Mouse (Mus musculus) retina, adult 2 months (tissue): ENCODE results near the gene Tbc1d22a.

ENCODE experiments used
- DNase-seq: peaks from one replicate; pipeline ENCODE4 v3.0.0-alpha.2; 2012; ENCODE audit warnings: low read depth, low spot score

The Tbc1d22a gene

DNA sequence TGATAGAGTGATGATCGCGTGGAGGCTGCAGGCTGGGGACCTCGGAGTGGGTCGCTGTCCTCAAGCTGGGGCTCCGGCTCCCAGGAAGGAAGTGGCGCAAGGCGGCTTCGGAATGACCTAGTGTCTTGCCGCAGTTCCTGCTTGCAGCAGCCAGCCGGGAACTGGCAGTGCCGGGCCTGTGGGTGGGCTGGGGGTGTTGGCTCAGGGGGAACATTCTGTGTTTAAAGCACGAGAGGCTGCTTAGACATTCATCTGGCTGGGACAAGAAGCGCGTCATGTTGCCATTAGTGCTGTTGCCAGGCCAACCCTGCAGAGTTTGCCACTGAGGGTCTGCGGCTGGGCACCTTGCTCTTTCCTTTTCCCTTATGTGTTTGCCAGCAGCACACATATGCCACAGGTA, 63.2 kb downstream of the Tbc1d22a start:
- no peak for DNase-seq

DNA sequence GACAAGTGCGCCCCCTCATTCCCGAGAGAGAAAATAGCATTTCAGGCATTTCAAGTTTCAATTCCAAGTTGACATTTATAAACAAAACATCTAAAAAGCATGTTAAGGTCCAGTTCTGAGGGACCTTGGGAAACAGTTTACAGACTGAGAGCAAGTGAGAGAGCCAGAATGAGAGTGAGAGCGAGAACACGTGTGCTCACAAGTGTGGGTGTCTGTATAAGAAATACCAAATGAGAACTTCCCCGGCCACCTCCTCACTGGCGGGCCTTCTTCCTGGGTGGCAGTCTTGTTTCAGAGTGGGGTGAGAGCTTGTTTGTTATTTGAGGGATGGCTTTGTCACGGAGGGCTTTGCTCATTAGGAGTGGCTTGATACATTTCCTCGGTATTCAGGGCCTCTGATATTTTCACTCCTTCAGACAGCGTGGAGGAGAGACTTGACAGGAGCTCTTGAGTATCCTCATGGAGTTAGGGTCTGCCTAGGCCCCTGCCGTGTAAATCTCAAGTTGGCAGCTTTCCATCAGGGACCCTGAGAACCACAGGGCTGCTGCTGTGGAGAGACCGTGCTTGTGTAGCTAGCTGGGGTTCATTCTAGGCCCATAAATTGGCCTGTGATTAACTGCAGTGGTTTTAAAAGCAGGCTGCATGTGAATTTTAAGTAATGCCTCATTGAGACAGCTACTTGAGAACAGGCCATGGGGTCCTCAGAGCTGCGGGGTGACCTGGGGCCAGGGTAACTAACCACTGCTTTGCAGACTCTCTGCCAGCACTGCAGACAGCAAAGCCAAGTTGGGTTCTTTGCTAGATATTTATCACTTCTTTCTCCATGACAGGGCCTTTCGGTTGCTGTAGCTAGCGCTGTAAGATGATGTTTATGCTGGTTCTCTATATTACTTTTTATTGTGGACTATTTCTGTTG, 65.1 kb downstream of the Tbc1d22a start:
- no peak for DNase-seq

DNA sequence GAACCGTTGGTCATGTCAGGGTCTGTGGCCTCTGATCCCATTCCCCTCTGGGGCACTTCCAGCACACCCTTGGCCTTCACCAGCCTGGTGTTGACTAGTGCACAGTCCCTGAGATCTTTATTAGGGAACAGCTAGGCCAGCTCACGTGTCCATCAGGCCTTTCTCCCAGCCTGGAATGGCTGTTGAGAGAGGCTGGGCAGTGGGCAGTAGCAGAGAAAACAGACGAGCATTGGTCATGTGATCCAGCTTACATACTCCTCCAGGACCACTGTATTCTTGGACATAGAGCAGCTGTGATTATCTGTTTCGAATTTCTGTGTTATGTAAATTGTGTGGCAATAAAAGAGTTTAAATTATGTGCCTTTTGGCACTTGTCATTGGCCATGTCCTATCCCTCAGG, 65.9 kb downstream of the Tbc1d22a start:
- no peak for DNase-seq

GRCm38 (mm10) chr15:86283238-86283637, 69.0 kb downstream of the Tbc1d22a start:
- no peak for DNase-seq

DNA sequence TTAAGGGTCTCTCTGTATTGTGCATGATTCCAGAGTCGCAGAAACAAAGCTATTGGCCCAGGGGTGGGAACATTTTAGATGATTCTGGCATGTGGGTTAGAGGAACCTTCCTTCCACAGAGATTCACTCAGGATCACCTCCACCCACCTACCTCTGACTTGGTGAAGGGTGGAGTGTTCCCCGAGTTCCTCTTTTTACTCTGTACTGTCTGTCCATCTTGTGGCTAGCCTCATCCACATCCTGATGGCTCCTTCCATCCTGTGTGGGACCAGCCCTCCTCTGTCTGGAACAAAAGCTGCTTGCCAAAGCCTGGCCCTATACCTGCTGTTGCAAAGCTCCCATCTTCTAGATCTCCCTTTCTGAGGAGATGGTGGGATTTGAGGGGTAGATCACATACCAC, 71.0 kb downstream of the Tbc1d22a start:
- DNase-seq: no peak

GRCm38 (mm10) chr15:86290074-86290473, 75.8 kb downstream of the Tbc1d22a start:
- no peak for DNase-seq

- DNase-seq: no peak
Observed at GRCm38 (mm10) chr15:86292288-86292687, 78.0 kb downstream of the Tbc1d22a start.

DNA sequence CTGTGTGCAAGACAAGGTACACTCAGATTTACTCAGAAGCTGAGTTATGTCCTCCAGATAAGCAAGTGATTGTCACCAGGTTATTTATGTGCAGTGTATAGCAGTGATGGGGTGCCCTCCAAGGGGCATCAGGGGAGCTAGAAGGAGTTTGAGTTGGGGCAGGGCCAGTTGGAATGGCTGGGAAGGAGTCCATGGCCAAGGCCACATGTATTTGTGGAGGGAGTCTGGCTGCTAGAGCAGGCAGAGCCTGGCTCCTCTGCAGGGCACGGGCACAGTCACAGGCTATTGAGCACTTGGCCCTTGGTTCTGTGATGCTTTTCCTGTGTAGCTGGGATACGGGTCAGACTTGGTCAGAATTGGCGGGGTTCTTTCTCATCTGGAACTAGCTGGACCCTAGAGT, 80.2 kb downstream of the Tbc1d22a start:
- DNase-seq: no peak

- DNase-seq: no peak
Observed at GRCm38 (mm10) chr15:86295722-86296288, 81.5 kb downstream of the Tbc1d22a start.

- no peak for DNase-seq
Observed at GRCm38 (mm10) chr15:86297281-86297680, 83.0 kb downstream of the Tbc1d22a start.

- no peak for DNase-seq
Observed at GRCm38 (mm10) chr15:86303876-86304275, 89.6 kb downstream of the Tbc1d22a start.

GRCm38 (mm10) chr15:86304861-86305260, 90.6 kb downstream of the Tbc1d22a start:
- DNase-seq: no peak

DNA sequence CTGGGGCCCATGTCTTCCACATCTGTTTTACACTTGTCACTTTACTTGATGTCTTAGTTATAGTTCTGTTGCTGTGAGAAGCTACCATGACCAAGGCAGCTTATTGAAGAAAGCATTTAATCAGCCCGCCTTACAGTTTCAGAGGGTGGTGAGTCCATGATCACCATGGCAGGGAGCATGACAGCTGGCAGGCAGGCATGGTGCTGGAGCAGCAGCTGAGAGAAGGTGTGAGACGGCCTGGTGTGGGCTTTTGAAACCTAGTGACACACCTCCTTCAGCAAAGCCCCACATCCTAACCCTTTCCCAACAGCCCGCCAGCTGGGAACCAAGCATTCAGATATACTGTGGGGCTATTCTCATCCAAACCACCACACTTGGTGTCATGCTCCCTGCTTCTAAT, 91.0 kb downstream of the Tbc1d22a start:
- DNase-seq: no peak

DNA sequence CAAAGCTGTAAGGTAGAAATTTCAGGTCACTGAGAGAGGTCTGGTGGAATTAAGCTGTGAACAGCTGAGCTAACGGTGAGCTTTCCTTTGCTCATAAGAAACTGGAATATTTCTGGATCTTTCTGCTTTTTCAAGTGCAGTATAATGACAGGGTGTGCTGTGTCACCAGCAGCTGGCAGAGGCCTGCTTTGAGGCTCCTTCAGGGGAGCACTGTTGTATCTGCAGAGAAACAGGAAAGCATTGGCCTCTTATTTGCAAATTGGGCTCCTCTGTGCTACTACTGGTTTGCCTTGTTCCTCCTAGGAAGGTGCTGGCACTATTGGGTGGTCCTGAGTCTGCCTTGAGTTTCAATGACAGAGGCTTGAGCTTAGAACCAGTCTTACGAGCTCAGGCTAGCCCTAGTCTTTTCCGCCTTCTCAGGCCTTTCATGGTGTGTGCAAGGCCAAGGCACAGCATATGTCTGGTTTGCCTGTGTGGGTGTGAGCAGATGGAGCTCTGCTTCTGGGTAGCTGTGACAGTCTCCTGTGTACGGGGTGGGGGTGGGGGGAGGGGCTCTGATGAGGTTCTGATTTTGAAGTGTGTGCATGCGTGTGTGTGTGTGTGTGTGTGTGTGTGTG, 95.1 kb downstream of the Tbc1d22a start:
- no peak for DNase-seq

- no peak for DNase-seq
Observed at GRCm38 (mm10) chr15:86320803-86321510, 106.7 kb downstream of the Tbc1d22a start.

DNA sequence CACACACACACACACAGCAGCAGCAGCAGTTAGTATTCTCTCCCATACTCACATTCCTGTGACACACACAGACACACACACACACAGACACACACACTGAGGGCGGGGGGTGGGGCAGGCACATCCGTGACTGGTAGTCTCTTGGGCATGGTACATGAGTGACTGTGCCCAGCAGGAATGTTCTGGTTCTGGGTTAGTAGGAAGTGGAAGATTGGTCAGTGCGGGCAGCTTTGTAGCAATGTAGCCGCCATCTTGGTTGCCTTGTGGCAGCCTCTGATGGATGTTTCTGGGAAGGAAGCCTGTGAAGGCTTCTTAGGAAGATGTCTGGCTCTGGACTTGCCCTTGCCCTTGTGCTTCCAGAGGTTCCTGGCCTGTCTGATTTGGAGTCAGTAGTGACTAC, 112.1 kb downstream of the Tbc1d22a start:
- DNase-seq: no peak

DNA sequence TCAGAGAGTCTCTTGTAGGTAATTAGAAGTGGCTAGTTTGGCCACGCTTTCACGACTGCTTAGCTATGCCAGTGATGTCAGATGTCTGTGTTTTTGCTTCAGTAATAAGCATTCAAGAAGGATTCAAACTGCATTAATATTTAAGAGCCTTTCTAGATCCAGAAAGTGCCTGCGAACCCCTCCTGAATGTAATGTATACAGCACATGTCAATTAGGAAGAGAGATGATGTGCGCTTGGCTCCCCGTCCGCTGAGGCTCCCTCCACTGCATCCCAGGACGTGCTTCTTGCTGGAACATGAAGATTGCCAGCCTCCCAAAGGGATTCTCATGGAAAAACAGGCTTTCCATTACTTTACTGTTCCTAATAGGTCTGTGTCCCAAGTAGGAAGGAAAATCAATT, 115.7 kb downstream of the Tbc1d22a start:
- no peak for DNase-seq

DNA sequence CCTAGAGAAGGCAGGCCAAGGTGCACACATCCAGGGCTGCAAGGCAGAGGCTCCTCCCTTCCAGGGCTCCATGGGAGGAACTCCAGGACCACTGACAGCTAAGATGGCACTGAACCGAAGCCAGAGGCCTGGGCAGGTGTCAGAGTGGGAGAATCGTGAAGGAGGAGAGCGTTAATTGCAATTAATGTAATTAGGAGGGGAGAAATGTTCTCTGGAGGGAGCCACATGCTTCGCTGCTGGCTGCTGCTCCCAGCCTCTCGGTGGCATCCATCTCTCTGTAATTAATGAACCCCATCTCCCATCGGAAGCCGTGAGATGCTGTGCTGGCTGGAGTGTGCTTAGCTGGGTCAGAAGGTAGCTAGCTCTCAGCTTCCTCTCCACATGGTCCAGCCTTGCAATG, 116.2 kb downstream of the Tbc1d22a start:
- no peak for DNase-seq

- no peak for DNase-seq
Observed at GRCm38 (mm10) chr15:86331501-86332245, 117.4 kb downstream of the Tbc1d22a start.

- DNase-seq: no peak
Observed at GRCm38 (mm10) chr15:86333176-86333575, 118.9 kb downstream of the Tbc1d22a start.

GRCm38 (mm10) chr15:86333606-86334005, 119.3 kb downstream of the Tbc1d22a start:
- no peak for DNase-seq
